21 mouse cellular contexts compared by ENCODE assay signal in the genomic region with DNA sequence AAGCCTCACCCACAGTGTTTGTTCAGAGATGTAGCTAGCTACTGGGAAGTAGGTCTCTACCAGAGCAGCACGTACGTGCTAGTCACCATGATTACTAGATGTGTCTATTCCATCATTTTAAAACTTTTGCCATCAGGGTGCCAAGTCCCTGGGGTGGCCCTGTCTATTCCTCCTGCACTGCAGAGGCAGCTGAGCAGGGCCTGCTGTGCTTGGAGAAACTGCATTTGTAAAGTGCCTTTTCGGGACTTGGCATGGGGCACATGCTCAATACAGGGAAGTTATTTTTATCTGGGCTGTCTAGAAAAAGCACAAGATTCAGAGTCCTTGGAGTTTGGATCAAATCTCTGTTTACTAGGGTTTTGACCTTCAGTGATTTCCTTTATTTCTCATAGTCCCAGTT.
A peak's percentile ranks its signal among the peaks of the same experiment; 100 is the strongest.
DNase-seq lines count a peak whose midpoint lies in the region; ATAC-seq and TF ChIP-seq lines count a peak whose summit lies in the region.
"Had no signal": no experiment of that assay in that cellular context is flagged by ENCODE, and none has a peak within 500 bp of the region (broad histone marks: within the 10 kb centered on the region; RNA-seq: fewer than 3 reads in every experiment).

No protein-coding gene starts in this region.

- 80% methylated on average over 3 of the region's 3 CpGs for WGBS in kidney, adult 2 months
- WGBS in kidney, embryonic 15.5 days = 81% methylated on average over 3 of the region's 3 CpGs
- 88% methylated on average over 3 of the region's 3 CpGs for WGBS in forebrain, embryonic 14.5 days

- intact Hi-C loops in heart, postnatal 10 days (cut with DNase I) = no loop called here

- H3K4me3 ChIP-seq in kidney, adult 2 months (ENCODE audit: insufficient read depth, low read depth, low read length) = no peak overlapping the region
- H3K4me3 ChIP-seq in kidney, embryonic 15.5 days (replicated peaks) = no peak overlapping the region
- no peak overlapping the region for H3K4me3 ChIP-seq in forebrain, embryonic 14.5 days (ENCODE audit: low read depth, low read length)
- H3K4me3 ChIP-seq: embryonic facial prominence, embryonic 15.5 days; forebrain, embryonic 15.5 days; hindbrain, embryonic 10.5 days; lung, embryonic 15.5 days; megakaryocyte, embryonic 14.5 days; neural tube, embryonic 12.5 days had no signal

- no peaks in the 10 kb centered on the region for H3K27me3 ChIP-seq in kidney, adult 2 months (replicated peaks; ENCODE audit: control insufficient read depth, insufficient read depth, low read length)
- no peaks in the 10 kb centered on the region for H3K27me3 ChIP-seq in kidney, embryonic 15.5 days
- no peaks in the 10 kb centered on the region for H3K27me3 ChIP-seq in forebrain, embryonic 14.5 days (replicated peaks; ENCODE audit: control insufficient read depth, insufficient read depth, low read length)
- H3K27me3 ChIP-seq: embryonic facial prominence, embryonic 15.5 days; forebrain, embryonic 15.5 days; lung, embryonic 15.5 days; neural tube, embryonic 12.5 days had no signal

- no peaks in the 10 kb centered on the region for H3K36me3 ChIP-seq in kidney, adult 2 months (ENCODE audit: control insufficient read depth, insufficient read depth, low read length)
- H3K36me3 ChIP-seq in kidney, embryonic 15.5 days = no peaks in the 10 kb centered on the region
- H3K36me3 ChIP-seq in forebrain, embryonic 14.5 days (ENCODE audit: control insufficient read depth, insufficient read depth, low read length) = no peaks in the 10 kb centered on the region
- H3K36me3 ChIP-seq: embryonic facial prominence, embryonic 15.5 days; forebrain, embryonic 15.5 days; hindbrain, embryonic 10.5 days; lung, embryonic 15.5 days; neural tube, embryonic 12.5 days had no signal

- H3K9ac ChIP-seq in kidney, embryonic 15.5 days = no peak overlapping the region
- no peak overlapping the region for H3K9ac ChIP-seq in forebrain, embryonic 14.5 days (ENCODE audit: low read length)
- H3K9ac ChIP-seq: embryonic facial prominence, embryonic 15.5 days; forebrain, embryonic 15.5 days; lung, embryonic 15.5 days; neural tube, embryonic 12.5 days had no signal

- no peak overlapping the region for H3K4me2 ChIP-seq in kidney, embryonic 15.5 days
- H3K4me2 ChIP-seq in forebrain, embryonic 14.5 days (ENCODE audit: low read length) = no peak overlapping the region
- H3K4me2 ChIP-seq: embryonic facial prominence, embryonic 15.5 days; forebrain, embryonic 15.5 days; lung, embryonic 15.5 days; neural tube, embryonic 12.5 days had no signal

- no peak for TF ChIP-seq POLR2A in kidney, adult 2 months (IDR thresholded peaks at IDR 0.05; ENCODE audit: low read depth, low read length)

- H3K9me3 ChIP-seq in kidney, embryonic 15.5 days (replicated peaks) = peaks cover 4% of the 10 kb centered on the region; the same call in 1 of the 2 replicates
- H3K9me3 ChIP-seq in forebrain, embryonic 14.5 days (replicated peaks; ENCODE audit: control insufficient read depth, low read length) = no peaks in the 10 kb centered on the region
- H3K9me3 ChIP-seq: forebrain, embryonic 15.5 days; lung, embryonic 15.5 days had no signal

- no peaks in the 10 kb centered on the region; the same call in 1 of the 2 replicates for H3K4me1 ChIP-seq in kidney, adult 2 months (ENCODE audit: control insufficient read depth, insufficient read depth, low read length)
- peaks cover 11% of the 10 kb centered on the region; the same call in 1 of the 2 replicates for H3K4me1 ChIP-seq in kidney, embryonic 15.5 days
- H3K4me1 ChIP-seq in forebrain, embryonic 14.5 days (ENCODE audit: control insufficient read depth, insufficient read depth, low read length) = no peaks in the 10 kb centered on the region
- H3K4me1 ChIP-seq: forebrain, embryonic 15.5 days; hindbrain, embryonic 10.5 days; lung, embryonic 15.5 days; megakaryocyte, embryonic 14.5 days; neural tube, embryonic 12.5 days had no signal

- no peak overlapping the region for H3K27ac ChIP-seq in kidney, adult 2 months (ENCODE audit: insufficient read depth, low read depth, low read length)
- H3K27ac ChIP-seq in kidney, embryonic 15.5 days = no peak overlapping the region
- H3K27ac ChIP-seq in forebrain, embryonic 14.5 days (ENCODE audit: low read depth, low read length) = no peak overlapping the region
- H3K27ac ChIP-seq: embryonic facial prominence, embryonic 15.5 days; forebrain, embryonic 15.5 days; hindbrain, embryonic 10.5 days; lung, embryonic 15.5 days; neural tube, embryonic 12.5 days; stomach, postnatal 0 days had no signal

- no peak for TF ChIP-seq CTCF in kidney, adult 2 months (conservative IDR thresholded peaks at IDR 0.05; ENCODE audit: insufficient read depth, insufficient read length, low read depth, low read length)

- peak; percentile 34 to 81 for DNase-seq in adrenal gland, adult (ENCODE audit: inconsistent age in 2 of 2, low spot score in 1 of 2)
- DNase-seq in adrenal gland, adult 8-10 months = no peak
- DNase-seq in kidney, adult 2 months = peak; percentile 29
- DNase-seq in ovary, postnatal 36 days (ENCODE audit: low spot score) = peak; percentile 16
- DNase-seq in ovary, postnatal 10 days (ENCODE audit: low spot score) = no peak
- peak; percentile 30 to 36 for DNase-seq in heart, postnatal 10 days
- no peak for DNase-seq in forebrain, embryonic 14.5 days (ENCODE audit: low spot score)
- DNase-seq: cerebellum, adult 9-11 months; gastrocnemius, postnatal 10 days; liver; spleen, adult 18-20 months; thymus, postnatal 36 days had no signal

- no peak for ATAC-seq in kidney, embryonic 15.5 days (replicated peaks; ENCODE audit: low FRiP score)
- ATAC-seq in forebrain, embryonic 14.5 days = no peak
- ATAC-seq: forebrain, embryonic 15.5 days; inflammation-experienced regulatory T-cells, adult 6 months had no signal

Comparison
In these comparisons a context has a peak if more than half of its experiments do, and no peak if none do; other contexts are left out.
1. DNase-seq: peak in adrenal gland, adult (2 of 2), kidney, adult 2 months (single experiment), ovary, postnatal 36 days (single experiment) and heart, postnatal 10 days (2 of 2); none in adrenal gland, adult 8-10 months (single experiment), ovary, postnatal 10 days (single experiment) and forebrain, embryonic 14.5 days (single experiment).